Mouse (Mus musculus) lung, postnatal 14 days (tissue): ENCODE data around the gene Pole2.

Experiments
- DNase-seq: peaks from one replicate; pipeline ENCODE4 v3.0.0; 2021

Gene Pole2

GRCm38 (mm10) chr12:69227776-69228466, at the start of gene Pole2:
TSS of gene Pole2 (minus strand) at chr12:69228195.
- peak; percentile 90 for DNase-seq

DNA sequence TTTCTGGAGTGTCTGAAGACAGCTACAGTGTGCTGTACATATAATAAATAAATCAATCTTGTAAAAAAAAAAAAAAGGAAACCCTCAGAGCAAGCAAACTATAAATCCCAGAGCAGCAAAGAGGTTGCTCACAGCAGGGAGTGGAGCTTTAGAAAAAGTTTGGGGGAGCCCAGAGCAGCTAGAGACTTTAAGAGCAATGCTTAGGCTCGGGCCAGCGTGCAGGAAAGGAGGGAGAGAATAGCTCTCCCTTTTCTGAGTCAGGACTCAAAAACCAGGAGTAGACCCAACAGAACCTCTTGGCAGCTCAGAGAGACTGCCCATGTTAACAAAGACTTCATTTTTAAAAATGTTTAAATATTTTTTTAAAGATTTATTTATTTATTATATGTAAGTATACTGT, 41.0 kb upstream of the Pole2 start:
- DNase-seq = no peak

GRCm38 (mm10) chr12:69267956-69268632, 40.1 kb upstream of the Pole2 start:
- no peak for DNase-seq

GRCm38 (mm10) chr12:69265031-69265430, 37.0 kb upstream of the Pole2 start:
- DNase-seq = no peak

DNA sequence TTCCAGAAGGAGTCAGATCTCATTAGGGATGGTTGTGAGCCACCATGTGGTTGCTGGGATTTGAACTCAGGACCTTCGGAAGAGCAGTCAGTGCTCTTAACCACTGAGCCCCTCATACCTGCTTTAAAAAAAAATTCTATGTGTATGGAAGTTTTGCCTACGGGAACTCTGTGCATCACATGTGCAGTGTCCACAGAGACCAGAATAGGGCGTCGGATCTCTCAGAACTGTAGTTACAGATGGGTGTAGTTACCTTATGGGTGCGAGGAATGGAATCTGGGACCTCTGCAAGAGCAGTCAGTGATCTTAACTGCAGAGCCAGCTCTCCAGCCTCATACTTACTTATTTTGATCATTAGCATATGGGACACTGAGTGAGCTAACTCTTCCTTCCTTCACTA, 34.3 kb upstream of the Pole2 start:
- no peak for DNase-seq

- DNase-seq = peak; percentile 2
Observed at GRCm38 (mm10) chr12:69257836-69258235, 29.8 kb upstream of the Pole2 start.

DNA sequence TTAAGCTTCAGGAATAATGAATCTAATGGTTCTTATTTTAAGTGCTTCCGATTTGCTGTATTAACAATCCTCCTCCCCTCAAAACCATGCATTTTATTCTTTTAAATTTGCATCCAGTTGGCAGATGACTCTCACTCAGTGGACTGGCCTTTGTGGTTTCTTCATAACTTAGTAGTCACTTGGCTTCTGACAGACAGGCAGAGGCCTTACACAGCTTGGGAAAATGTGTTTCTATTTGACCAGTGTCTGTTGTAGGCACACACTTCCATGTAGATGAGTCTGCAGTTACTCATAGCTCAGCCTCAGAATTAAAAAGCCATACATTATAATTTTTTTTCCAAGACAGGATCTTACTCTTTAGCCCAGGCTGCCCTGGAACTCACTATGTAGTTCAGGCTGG, 25.8 kb upstream of the Pole2 start:
- no peak for DNase-seq

GRCm38 (mm10) chr12:69250756-69251155, 22.8 kb upstream of the Pole2 start:
- no peak for DNase-seq

GRCm38 (mm10) chr12:69249766-69250165, 21.8 kb upstream of the Pole2 start:
- no peak for DNase-seq

GRCm38 (mm10) chr12:69241771-69242431, 13.9 kb upstream of the Pole2 start:
- DNase-seq = peak; percentile 74

- DNase-seq = no peak
Observed at GRCm38 (mm10) chr12:69241405-69241770, 13.4 kb upstream of the Pole2 start.

- DNase-seq = no peak
Observed at GRCm38 (mm10) chr12:69240876-69241275, 12.9 kb upstream of the Pole2 start, which contains the start of gene Klhdc1. TSS of gene Klhdc1 (plus strand) at chr12:69241176.

- DNase-seq = no peak
Observed at GRCm38 (mm10) chr12:69238284-69238683, 10.3 kb upstream of the Pole2 start.

DNA sequence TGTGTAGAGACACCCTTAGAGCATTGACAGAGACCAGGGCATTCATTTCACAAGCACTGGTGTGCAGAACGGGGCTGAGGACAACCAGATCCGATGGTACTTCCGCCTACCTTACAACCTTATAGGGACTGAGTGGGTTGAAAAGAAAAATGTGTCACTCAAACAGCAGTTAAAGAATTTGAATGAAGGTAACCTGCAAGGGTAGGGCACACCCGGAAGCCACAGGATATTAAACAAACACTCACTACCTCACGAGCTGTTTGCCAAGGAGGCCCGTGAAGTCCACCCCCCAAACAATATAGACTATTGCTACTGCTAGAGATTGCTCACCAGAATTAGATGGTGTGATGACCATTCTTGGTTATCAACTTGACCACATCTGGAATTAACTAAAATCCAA, 7.8 kb upstream of the Pole2 start:
- no peak for DNase-seq

- peak; percentile 34 for DNase-seq
Observed at GRCm38 (mm10) chr12:69229251-69229650, 1.3 kb upstream of the Pole2 start.

DNA sequence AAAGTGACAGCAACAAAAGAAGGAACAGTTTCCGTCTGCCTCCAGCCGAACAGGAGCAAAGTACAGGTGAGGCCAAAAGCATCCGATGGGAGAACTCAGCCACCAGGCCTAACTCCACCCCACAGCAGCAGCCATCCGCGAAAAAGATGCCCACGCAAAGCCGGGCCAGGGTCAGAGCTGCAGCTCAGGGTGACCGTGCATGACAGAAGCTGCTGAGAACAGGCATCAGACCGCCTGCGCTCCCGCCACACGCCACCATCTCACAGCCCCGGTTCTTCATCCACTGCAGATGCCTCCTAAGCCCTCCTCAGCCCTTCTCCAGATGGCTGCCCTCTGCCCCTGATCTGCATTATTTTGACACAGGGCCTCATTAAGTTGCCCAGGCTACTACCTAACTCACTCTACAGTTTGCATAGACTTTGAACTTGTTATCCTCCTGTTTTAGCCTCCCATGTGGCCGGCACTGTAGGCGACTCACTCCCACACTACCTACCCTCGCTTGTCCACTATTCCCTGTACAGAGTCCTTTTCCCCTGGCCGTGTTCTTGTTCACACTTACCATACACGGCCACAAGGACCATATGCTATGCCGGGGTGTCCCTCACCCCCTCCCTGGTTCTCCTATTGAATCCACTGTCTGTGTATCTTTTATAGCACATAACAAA, 7.2 kb downstream of the Pole2 start:
- no peak for DNase-seq

DNA sequence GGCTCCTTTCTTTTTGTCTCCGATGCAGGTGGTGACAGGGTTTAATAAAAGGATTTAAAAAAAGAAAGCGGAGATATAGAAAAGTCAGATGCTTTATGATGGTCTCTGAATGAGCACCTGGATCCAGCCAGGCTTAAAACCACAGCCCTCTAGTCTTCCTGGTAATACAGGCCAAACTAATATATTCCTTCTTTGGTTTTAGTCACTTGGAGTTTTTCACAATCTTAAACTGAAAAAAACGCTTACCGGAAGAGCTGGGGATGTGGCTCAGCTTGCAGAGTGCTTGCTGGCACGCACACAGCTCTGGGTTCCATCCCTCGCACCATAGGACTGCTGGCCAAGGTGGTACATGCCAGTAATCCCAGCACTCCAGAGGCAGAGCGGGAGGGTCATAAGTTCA, 11.4 kb downstream of the Pole2 start:
- DNase-seq = no peak

DNA sequence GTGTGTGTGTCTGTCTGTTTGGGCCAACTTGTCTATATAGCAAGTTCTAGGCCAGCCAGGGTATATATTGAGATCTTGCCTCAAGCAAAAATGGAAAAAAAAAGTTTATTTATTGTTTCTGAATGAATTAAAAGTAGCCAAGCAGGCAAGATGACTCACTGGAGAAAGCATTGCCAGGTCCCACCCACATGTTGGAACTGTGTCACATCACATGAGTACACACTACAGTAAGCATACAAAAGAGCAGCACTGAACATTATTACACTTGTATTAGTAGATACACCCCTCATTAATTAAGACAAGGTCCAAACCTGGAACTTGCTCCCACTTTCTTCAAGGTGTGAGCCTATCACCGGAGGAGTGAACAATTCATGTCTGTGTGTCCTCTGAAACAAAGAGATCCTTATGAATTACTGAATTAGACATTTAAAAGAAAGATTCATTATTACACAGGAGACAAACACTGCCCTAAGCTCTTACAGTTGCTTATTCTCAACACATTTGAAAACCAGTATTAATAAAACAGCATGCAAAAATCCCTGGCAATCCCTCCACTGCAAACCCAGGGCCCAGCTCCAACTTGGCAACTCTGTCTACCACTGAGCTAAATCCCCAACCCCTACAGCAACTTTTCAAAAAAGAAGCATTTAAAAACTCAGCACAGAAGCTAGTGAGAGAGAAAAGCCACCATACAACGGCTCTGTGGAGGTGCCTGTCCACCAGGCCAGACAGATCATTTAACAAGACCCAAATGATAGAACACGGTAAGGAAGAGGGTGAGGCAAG, 12.8 kb downstream of the Pole2 start:
- peak; percentile 54 for DNase-seq

DNA sequence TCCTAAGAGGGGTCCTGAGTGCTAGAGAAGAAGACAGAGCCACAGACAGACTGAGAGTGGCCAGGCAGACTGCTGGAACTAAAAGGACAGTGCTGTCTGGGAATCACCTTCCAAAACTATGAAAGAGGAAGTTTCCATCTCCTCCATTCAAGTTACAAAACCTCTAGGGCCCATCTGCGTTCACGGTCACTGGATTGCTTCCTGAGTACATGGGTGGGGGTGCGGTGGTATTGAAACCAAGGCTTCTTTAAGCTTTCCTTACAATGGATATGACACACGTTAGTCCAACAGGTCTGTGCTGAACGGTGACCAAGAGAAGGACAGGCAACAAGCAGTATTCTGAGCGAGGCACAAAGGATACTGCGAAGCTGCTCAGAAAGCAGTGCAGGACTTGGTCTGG, 13.6 kb downstream of the Pole2 start:
- no peak for DNase-seq

DNA sequence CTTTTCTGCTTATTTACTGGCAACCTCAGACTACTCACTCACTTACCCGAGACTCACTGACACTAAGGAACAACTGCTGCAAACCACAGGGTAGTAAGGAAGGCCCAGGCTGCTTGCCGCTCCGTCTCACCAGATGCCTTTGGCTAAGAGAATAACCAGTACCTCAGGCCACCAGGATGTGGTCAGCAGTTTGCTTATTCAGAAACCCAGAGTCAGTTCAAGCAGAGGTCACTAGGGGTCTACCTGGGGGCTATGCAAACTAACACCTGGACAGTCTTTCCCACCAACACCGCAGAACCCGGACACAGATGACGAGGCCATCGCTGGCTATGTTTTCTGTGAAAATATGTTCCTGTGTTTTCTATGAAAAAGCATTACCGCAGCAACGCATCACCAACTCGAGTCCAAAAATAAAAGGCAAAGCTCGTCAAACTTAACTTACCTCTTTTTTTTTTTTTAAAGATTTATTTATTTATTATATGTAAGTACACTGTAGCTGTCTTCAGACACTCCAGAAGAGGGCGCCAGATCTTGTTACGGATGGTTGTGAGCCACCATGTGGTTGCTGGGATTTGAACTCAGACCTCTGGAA, 14.7 kb downstream of the Pole2 start:
- no peak for DNase-seq

- peak; percentile 27 for DNase-seq
Observed at GRCm38 (mm10) chr12:69211057-69211456, 16.9 kb downstream of the Pole2 start.
